Mouse (Mus musculus): Measurements from ENCODE around the gene Phgdh.

The Phgdh gene

DNA sequence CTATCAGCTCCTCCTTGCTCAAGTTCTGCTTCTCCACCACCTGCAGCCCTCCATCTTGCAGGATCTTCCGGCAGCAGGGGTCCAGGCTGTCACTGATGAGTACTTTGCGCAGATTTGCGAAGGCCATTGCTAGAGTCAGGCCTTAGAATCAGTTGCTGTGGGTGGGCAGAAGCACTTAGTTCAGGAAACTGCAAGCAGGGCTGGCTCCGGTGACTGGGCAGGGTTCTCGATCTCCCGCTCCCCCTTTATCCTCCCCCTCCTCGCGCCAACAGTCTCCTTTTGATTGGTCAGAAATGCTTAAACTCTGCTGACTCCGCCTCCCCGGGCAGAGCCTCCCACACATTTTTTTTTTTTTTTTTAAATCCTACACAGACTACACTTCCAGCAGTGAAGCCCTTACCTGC lies at the start of gene Phgdh:
Gene Phgdh, minus strand, starts transcription at position 285 of the 404 bp plus-strand sequence.
- peak; percentile 70 to 75 for DNase-seq

DNA sequence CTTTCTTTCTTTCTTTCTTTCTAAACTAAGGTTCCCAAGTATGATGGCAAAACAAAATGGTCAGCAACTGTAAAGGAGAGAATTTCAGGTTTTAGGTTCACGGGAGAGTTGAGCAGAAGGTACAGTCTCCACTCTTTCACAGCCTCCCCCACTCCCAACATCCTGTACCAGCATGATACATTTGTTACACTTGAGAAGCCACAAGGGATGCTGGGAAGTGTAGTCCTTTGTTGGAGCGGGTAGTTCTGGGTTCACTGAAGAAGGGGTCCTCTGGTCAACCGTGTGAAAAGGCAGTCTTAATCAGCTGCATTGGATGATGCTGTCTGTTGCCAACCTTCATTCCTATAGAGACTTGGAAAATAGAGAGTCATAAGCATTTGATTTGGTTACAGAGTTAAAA lies 49.5 kb upstream of the Phgdh start:
- DNase-seq = no peak

DNA sequence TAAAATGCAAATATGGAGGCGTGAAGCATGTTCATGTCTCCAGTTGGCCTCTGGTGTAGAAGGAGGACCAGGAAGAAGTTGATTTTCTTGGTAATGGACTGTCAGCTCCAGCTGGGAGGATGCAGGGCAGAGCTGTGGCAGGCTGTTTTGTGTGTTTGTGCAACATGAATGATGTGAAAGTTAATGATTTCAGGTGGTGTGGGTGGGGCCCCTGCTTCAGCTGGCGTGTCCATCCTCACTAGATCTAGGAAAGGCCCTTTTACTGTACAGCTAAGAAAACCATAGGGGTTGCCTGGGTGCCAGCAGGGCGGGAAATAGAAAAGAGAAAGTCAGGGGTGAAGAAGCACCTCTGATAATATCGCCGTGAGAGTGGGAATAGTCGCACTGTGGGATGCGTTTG lies 48.0 kb upstream of the Phgdh start:
- no peak for DNase-seq

DNA sequence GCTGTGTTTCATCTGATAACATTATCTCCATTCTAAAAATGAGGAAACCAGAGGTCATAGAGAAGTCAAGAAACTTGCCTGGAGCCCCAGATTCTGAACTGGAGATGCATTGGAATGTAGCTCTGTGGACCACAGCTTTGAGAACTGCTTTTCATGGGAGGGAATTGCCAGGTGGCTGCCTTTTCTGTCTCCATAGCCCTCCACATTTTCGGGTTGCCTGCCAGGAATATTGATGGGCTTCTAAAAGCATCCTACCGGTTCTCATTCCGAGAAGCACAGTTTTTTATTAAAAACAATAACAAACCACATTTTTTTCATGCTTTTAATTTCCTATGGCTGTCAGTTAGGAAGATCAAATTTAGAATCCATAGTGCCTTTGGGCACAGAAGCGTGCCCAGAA lies 47.3 kb upstream of the Phgdh start:
- DNase-seq = no peak

DNA sequence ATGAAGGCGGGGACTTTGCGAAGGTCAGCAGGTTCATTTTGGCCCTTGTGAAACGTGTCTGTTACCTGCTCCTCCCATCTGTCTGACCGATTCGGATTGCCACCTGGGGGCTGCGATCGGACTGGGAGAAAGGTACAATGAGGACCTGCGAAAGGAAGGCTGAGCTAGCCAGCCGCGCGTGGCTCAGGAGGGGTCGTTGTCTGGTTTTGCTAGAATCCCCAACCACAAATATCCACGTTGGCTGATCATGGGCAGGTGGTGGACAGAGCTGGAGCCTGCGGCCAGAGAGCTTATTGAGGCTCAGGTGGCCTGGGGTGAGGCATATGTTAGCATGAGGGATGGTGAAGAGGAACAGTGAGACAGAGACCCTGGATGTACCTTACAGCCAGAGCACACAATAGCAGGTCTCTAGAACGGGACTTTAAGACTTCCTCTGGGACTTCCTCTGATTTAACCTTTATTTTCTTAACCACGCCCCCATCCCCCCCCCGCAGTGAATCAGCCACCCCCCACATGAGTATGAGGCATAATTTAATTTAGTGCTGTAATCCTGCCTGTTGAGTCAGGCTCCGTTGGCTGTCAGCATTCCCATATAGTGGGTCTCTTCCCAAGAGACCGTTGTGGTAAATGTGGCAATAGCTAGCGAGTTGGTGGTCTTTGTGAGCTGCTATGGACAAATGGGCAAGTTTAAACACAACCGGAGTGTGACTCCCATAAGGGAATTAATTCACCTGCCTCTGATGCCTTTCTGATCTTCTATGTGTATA lies 43.4 kb upstream of the Phgdh start:
- no peak for DNase-seq

DNA sequence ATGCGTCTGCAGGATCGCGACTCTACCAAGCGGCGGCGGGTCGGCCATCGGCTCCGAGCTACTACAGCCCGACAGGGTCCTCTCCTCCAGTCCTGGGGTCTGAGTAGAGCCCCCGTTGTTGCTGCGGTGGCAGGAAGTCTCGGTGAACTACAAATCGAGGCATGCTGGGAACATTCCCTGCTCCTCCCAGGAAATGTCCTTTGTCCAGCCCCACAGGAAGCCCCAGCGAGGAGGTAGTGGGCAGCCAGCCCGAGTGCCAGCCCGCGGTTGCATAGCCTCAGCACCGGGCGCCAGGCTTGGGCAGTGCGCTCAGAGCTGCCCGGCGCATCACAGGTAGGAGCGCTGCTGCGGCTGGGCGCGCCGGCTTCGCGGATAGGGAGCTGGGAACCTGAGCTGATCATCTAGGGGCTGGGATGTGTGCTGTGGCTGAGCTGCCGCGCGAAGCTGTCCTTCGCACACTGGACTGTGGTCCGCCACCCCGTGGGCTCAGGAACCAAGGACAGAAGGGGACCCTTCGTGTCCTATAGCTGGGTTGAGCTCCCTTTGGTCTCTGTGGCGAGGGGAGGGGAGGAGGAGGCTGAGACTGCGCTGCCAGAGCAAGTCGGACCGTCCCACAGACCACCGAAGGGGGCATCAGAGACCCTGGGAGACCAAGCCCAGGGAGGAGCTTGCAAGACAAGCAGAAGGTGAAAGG lies 42.6 kb upstream of the Phgdh start, which contains the start of gene Zfp697:
Gene Zfp697, plus strand, starts transcription at position 216 of the 694 bp plus-strand sequence.
- peak in 1 of 2 experiments; percentile 11 for DNase-seq

DNA sequence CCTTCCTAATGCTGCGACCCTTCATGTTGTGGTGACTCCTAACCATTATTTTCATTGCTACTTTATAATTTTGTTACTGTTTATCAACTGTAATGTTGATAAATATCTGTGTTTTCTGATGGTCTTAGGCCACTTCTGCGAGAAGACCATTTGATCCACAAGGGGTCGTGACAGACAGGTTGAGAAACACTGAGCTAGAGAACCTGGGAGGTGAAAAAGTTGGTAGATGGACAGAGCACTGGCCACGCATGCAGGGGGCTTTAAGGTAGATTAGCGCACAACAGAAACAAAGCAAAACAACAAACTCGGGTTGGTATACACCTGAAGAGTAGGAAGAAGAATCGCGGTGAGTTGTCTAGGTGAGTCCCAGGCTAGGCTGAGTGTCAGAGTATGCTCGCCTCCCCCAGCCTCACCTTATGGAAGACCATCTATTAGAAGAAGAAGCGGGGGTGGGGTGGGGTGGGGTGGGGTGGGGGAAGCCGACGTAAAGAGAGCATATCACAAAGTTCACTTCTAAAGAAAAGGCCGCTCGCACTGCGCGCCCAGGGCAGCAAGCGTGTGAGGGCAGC lies 42.0 kb upstream of the Phgdh start:
- DNase-seq = no peak

DNA sequence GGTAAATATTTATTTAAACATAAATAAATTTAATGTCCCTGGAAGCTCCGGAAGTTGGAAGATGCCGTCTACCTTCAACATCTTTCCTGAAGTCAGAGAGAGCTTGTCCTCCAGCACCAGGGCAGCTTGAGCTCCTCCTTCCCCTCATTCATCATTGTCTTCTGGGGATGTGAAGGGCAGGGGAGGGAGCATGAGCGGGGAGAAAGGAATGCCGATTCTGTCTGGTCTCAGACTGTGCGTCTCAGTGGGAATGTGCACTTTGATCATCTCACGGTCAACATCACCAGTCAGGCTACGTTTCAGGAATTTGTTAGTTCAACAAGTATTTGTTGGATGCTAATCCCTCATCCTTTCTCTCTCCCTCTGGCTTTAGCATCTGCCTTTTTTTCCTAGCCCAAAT lies 39.4 kb upstream of the Phgdh start:
- no peak for DNase-seq

DNA sequence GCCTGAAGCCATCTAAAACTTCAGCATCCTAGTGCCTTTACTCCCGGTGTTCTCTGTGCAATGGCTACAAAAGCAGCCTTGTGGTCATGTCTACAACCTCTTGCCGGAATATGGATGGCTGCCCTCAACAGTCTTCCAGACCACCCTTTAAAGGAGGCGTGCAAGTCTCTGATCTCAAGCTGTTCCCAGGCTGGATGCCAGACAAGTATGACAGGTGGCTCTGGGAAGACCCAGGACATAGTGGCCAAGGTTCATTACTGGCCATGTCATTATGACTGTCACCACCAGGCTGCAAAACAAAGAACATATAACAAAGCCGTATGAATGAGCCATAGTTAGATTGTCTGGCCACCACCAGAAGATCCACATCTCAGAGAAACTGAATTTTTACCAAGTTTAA lies 38.5 kb upstream of the Phgdh start:
- DNase-seq = no peak

DNA sequence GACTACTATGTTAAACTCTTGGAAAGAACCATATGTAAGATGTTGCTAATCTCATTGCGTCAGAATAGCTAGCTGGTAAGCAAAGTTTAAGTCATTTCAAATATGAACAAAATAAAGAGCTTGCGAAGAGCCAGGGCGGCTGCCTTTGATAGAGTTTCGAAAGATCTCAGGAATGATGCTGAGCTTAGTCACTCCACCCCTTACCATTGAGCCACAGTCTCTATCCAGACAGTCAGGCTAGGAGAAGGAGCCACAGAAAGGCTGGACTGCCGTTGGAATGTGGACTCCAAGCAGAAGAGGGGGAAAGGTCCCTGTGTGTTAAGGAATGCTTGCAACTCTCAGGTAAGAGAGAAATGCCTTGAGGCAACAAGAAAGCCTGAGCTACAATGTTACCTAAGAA lies 35.2 kb upstream of the Phgdh start:
- no peak for DNase-seq

DNA sequence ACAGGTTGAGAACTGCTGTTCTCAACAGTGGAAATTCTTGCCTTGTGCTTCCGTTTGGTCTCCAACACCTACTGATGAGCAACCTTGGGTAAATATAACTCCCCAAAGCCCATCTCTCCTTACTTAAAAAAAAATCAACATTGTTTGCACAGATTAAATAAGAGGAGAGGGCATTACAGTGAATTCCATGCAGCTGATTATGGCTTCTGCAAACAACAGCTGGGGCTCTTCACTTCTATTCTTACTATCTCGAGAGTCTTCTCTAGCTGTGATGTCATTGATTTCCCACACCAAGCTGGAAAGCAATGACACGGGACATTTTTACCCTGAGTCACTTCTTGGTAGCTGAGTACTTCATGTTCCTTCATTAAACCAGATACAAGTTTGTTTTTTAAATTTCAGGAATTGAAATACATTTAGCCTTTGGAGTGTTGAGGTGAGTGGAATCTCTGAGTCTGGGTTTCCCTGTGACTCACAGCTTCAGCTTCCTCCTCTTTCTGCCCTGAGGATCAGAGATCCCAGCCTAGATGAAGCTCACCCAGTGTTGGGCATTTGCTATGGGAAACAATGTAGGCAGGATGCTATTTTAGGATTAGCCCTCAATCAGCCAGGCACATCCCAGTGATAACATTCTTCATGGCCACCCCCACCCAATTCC lies 34.4 kb upstream of the Phgdh start:
- no peak for DNase-seq

DNA sequence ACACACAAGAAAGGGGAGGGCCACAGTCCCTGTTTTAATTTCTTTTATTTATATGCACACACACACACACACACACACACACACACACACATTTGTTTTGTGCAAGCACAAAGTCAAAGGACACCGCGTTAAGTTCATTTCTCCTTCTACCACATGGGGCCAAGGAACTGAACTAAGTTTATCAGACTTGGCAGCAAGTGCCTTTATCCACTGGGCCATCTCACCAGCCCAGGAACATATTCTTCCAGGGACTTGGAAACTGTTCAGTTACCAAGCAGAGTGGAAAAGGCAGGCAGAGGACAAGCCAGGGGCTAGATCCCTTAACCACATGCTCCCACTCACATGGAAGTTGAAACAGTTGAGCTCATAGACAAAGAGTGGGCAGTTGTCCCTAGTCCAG lies 29.0 kb upstream of the Phgdh start:
- DNase-seq = no peak

DNA sequence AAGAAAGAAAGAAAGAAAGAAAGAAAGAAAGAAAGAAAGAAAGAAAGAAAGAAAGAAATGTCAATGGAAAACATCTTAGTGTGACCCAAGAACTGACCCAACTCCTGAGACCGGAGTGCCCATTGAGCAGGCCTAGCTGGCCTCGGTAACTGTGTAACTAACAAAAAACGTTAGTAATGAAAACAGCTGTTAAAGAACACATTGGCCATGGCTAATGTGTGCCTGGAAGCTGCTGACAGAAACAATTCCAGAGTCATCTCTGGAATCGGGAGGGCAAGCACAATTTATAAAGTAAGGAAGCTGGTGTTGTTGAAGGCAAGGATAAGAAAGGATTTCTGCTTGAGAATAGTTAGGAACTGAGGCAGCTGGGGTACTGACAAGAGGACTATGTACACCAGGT lies 28.5 kb upstream of the Phgdh start:
- no peak for DNase-seq

DNA sequence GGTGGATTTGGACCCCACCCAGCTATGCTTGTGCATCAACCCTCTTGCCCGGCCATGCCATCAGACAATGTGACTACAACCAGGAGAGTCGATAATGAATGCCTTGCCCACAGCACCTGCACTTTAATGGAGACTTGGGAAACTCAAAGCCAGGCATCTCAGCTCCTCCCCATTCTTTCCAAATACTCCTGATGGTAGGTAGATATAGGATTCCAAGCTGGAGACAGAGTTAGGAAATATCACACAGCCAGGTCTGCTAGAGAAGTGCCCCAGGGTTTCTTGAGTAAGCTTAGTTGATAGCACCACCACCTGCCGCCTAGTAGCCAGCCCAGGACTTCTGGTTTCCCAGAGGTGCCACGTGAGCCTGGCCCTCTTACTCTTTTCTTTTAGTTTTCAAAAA lies 27.0 kb upstream of the Phgdh start:
- no peak for DNase-seq

DNA sequence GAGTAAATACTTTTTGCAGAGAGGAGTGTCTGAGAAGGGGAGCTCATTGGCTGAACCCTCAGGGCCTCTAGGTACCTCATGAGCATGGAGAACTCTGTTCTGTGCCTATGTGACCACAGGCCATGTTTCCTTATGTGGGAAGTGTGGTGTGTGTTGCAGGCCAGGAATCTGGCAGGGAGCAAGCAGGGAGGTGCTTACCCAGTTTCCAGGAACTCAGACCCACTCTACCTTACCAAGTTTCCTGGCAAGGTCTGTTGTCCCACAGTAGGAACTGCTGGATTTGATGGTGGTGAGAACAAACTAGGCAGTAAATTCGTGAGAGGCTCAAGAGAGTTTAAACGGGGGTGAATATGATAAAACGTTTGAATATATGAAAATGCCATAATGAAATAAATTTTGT lies 26.3 kb upstream of the Phgdh start:
- DNase-seq = no peak

DNA sequence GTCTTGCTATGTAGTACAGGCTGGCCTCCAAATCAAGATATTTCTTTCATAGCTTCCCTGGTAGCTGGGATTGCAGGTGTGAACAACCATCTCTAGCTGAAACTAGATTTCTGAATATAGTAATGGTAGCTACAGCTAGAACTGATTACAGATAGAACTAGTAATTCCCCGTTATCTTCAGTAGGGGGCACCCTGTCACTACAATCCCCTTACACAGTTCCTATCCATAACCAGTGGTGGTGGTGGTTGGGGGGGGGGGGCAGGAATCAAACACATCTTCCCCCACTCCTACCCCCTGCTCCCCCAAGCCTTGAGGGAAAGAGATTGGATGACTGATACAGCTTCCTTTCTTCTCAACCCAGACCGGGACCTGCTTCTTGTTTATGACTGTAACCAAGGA lies 23.0 kb upstream of the Phgdh start:
- no peak for DNase-seq

DNA sequence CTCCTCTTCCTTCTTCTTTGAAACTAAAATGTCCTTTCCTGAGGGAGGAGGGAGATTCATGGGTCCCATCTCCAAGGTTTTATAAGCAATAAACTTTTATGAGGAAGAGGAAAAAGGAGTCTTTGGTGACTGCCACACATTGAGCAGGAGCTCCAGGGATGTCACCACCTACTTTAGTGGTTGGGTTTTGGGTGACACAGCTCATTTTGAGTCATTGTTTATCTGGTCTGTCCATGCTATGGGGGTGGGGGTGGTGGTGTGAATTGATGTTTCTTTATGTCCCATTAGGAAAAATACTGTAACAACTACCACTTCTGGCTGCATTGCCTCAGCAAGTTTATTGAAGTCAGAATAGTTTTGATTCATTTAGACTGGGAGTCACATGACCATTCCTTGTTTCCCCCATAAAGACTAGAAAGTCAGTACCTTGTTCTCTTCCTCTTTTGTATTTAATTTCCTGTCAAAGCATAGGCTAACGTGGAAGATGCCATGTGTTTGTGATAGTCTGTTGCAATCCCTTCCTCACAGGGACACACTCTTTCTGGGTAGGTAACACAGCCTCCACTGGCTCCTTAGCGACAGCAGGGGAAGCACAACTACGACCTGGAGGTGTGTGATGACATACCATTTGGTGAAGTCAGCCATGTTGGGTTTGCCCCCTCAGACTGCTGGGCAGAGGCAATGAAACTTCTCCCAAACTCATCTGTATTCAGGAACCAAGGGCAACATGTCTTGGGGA lies 17.0 kb upstream of the Phgdh start:
- DNase-seq = no peak

DNA sequence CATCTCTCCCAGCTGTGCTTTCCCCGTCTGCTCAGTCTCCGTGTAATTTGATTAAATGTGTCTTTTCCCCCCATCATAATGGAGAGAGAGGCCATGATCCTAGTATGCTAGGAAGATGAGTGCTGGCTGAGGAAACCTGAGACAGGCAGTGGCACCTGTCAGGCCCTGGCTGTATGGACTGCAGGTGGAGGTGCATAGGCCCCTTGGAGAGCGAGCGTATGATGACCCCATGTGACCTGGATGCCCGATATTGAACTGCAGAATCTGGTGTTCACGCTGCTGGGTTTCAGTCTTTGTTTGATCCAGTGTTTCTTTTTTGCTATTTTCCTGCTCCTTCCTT lies 16.2 kb upstream of the Phgdh start:
- DNase-seq = no peak

DNA sequence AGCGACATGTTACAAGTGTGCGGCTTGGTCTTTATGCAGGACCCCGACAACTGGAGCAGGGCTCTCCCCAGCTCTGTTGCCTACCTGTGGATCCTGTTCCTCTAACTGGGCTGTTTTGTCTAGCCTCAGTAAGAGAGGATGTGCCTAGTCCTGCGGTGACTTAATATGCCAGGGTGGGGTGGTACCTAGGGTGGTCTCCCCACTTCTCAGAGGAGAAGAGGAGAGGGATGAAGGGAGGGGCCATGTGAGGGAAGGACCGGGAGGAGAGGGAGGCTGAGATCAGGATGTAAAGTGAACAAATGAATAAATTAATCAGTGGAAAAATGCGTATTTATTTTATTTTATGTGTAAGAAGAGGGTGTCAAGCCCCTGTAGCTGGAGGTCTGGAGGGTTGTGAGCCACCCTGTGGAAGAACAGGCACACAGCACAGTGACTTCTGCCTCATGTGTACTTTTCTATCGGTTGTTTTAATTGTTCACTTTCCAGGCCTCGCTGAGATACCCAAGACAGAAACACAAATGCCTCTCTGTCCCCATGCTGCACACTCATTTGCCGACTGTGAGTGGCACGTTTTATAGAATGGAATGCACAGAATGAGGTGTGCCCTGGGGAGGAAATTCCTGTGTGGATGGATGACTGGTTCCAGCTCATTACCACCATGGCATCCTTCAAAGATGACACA lies 15.7 kb upstream of the Phgdh start:
- DNase-seq = no peak

DNA sequence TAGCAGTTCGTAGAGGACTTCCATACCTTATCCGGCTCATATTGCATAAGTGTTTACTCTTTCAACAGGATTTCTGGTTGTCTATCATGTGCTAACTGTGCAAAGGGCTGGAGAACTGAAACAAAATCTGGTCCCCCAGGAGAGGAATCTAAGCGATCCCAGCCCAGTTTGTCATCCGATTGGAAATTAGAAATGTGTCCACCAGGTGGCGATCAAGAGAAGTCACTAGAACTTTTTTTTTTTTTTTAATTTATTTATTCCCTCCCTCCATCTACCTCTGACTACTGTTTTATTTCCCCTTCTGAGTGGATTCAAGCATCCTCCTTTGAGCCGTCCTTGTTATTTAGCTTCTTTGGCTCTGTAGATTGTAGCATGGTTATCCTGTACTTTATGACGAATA lies 14.1 kb upstream of the Phgdh start:
- peak in 1 of 2 experiments; percentile 66 for DNase-seq

DNA sequence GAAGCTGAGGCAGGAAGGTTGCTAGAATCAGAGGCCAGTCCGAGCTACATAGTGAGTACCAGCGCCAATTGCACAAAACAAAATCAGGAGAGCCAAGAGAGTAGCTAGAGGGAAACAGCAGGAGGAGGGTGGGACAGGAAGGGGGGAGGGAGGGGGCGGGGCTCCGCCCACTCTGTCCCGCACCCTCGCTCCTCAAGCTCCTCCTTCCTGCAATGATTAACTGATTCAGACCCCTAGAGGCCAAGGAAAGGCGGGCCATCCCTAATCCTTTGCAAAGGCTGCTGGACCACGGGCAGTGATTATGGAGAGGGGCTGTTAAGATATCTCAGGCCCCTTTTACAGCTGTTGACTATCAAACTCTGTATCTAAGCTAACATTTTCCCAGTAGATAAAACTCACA lies 8.9 kb upstream of the Phgdh start:
- no peak for DNase-seq

DNA sequence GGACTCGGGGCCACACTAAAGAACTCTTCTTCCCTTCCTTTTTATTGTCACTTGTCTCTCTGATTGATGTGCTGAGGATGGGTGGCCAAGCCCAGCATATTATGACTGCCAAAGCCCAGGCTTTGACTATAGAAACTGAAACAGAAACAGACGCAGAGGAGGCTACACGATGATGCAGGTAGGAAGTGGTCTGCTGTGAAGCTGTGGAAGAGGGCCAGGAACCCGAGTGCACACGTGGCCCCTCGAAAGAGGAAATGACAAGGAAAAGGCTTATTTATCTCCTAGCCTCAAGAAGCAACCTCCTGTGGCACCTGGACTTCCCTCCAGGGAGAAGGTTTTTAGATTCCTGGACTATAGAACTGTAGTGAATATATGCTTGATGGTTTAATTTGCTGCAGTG lies 8.3 kb upstream of the Phgdh start:
- peak; percentile 24 to 41 for DNase-seq
